Mouse (Mus musculus): ENCODE measurements around the gene Tgtp2. TPM values are rescaled to one million over a fixed set of nuclear protein-coding genes. Genes with fewer than 3 reads are reported as not detected.

The Tgtp2 gene
- polyA plus RNA-seq, 1 experiment from 2014 or later = 0.09 TPM

- H3K27me3 ChIP-seq (replicated peaks; ENCODE audit: control insufficient read depth, insufficient read depth, low read length) = no peaks in the 10 kb centered on the region
- ATAC-seq = no peak
- peak overlapping the region; percentile 40 for H3K4me2 ChIP-seq (ENCODE audit: low read length)
- no peaks in the 10 kb centered on the region for H3K4me1 ChIP-seq (ENCODE audit: control insufficient read depth, insufficient read depth, low read depth, low read length)
- no peak overlapping the region for H3K27ac ChIP-seq (ENCODE audit: low read depth, low read length)
- H3K4me3 ChIP-seq (ENCODE audit: low read length) = no peak overlapping the region
- H3K9ac ChIP-seq (ENCODE audit: low read depth, low read length) = no peak overlapping the region
- WGBS = 41% methylated on average over 22 of the region's 22 CpGs
- no peaks in the 10 kb centered on the region for H3K9me3 ChIP-seq (ENCODE audit: control insufficient read depth, low read length)
- no peaks in the 10 kb centered on the region for H3K36me3 ChIP-seq (ENCODE audit: control insufficient read depth, insufficient read depth, low read length)
Measured at GRCm38 (mm10) chr11:49087830-49088616, 24.0 kb upstream of the Tgtp2 start.

- Histone ChIP-seq H3K4me1 (ENCODE audit: control insufficient read depth, insufficient read depth, low read depth, low read length) (no peaks in the 10 kb centered on the region), H3K9ac (ENCODE audit: low read depth, low read length) (no peak overlapping the region), H3K27me3 (replicated peaks; ENCODE audit: control insufficient read depth, insufficient read depth, low read length) (no peaks in the 10 kb centered on the region), H3K4me3 (ENCODE audit: low read length) (no peak overlapping the region), H3K9me3 (ENCODE audit: control insufficient read depth, low read length) (no peaks in the 10 kb centered on the region), H3K27ac (ENCODE audit: low read depth, low read length) (no peak overlapping the region), H3K4me2 (ENCODE audit: low read length) (no peak overlapping the region), H3K36me3 (ENCODE audit: control insufficient read depth, insufficient read depth, low read length) (no peaks in the 10 kb centered on the region)
- no peak for ATAC-seq
- 74% methylated on average over 6 of the region's 6 CpGs for WGBS
Measured at GRCm38 (mm10) chr11:49086858-49087361, 22.9 kb upstream of the Tgtp2 start.

GRCm38 (mm10) chr11:49084875-49085274, 20.9 kb upstream of the Tgtp2 start:
- H3K36me3 ChIP-seq (ENCODE audit: control insufficient read depth, insufficient read depth, low read length) = no peaks in the 10 kb centered on the region
- H3K27me3 ChIP-seq (replicated peaks; ENCODE audit: control insufficient read depth, insufficient read depth, low read length) = no peaks in the 10 kb centered on the region
- H3K4me2 ChIP-seq (ENCODE audit: low read length) = no peak overlapping the region
- H3K9ac ChIP-seq (ENCODE audit: low read depth, low read length) = no peak overlapping the region
- no peaks in the 10 kb centered on the region for H3K4me1 ChIP-seq (ENCODE audit: control insufficient read depth, insufficient read depth, low read depth, low read length)
- H3K4me3 ChIP-seq (ENCODE audit: low read length) = no peak overlapping the region
- 36% methylated on average over 3 of the region's 3 CpGs for WGBS
- no peaks in the 10 kb centered on the region for H3K9me3 ChIP-seq (ENCODE audit: control insufficient read depth, low read length)
- no peak for ATAC-seq
- H3K27ac ChIP-seq (ENCODE audit: low read depth, low read length) = no peak overlapping the region

GRCm38 (mm10) chr11:49084385-49084784, 20.4 kb upstream of the Tgtp2 start:
- no peak overlapping the region for H3K4me3 ChIP-seq (ENCODE audit: low read length)
- no peak overlapping the region for H3K9ac ChIP-seq (ENCODE audit: low read depth, low read length)
- H3K27me3 ChIP-seq (replicated peaks; ENCODE audit: control insufficient read depth, insufficient read depth, low read length) = no peaks in the 10 kb centered on the region
- no peak overlapping the region for H3K27ac ChIP-seq (ENCODE audit: low read depth, low read length)
- no peaks in the 10 kb centered on the region for H3K4me1 ChIP-seq (ENCODE audit: control insufficient read depth, insufficient read depth, low read depth, low read length)
- no peaks in the 10 kb centered on the region for H3K36me3 ChIP-seq (ENCODE audit: control insufficient read depth, insufficient read depth, low read length)
- H3K4me2 ChIP-seq (ENCODE audit: low read length) = no peak overlapping the region
- no peaks in the 10 kb centered on the region for H3K9me3 ChIP-seq (ENCODE audit: control insufficient read depth, low read length)
- ATAC-seq = no peak
- 82% methylated on average over 1 of the region's 1 CpGs for WGBS

- no peak overlapping the region for H3K9ac ChIP-seq (ENCODE audit: low read depth, low read length)
- no peaks in the 10 kb centered on the region for H3K27me3 ChIP-seq (replicated peaks; ENCODE audit: control insufficient read depth, insufficient read depth, low read length)
- no peaks in the 10 kb centered on the region for H3K36me3 ChIP-seq (ENCODE audit: control insufficient read depth, insufficient read depth, low read length)
- H3K4me3 ChIP-seq (ENCODE audit: low read length) = no peak overlapping the region
- H3K9me3 ChIP-seq (ENCODE audit: control insufficient read depth, low read length) = no peaks in the 10 kb centered on the region
- WGBS = 87% methylated on average over 3 of the region's 3 CpGs
- H3K4me2 ChIP-seq (ENCODE audit: low read length) = no peak overlapping the region
- no peak overlapping the region for H3K27ac ChIP-seq (ENCODE audit: low read depth, low read length)
- no peaks in the 10 kb centered on the region for H3K4me1 ChIP-seq (ENCODE audit: control insufficient read depth, insufficient read depth, low read depth, low read length)
- ATAC-seq = no peak
Measured at GRCm38 (mm10) chr11:49083808-49084207, 19.8 kb upstream of the Tgtp2 start.

GRCm38 (mm10) chr11:49083146-49083545, 19.1 kb upstream of the Tgtp2 start:
- H3K4me3 ChIP-seq (ENCODE audit: low read length) = no peak overlapping the region
- H3K4me2 ChIP-seq (ENCODE audit: low read length) = no peak overlapping the region
- no peaks in the 10 kb centered on the region for H3K4me1 ChIP-seq (ENCODE audit: control insufficient read depth, insufficient read depth, low read depth, low read length)
- H3K9me3 ChIP-seq (ENCODE audit: control insufficient read depth, low read length) = no peaks in the 10 kb centered on the region
- H3K27ac ChIP-seq (ENCODE audit: low read depth, low read length) = no peak overlapping the region
- WGBS = 94% methylated on average over 1 of the region's 1 CpGs
- H3K27me3 ChIP-seq (replicated peaks; ENCODE audit: control insufficient read depth, insufficient read depth, low read length) = no peaks in the 10 kb centered on the region
- H3K9ac ChIP-seq (ENCODE audit: low read depth, low read length) = no peak overlapping the region
- no peaks in the 10 kb centered on the region for H3K36me3 ChIP-seq (ENCODE audit: control insufficient read depth, insufficient read depth, low read length)
- ATAC-seq = no peak

GRCm38 (mm10) chr11:49081886-49082285, 17.9 kb upstream of the Tgtp2 start:
- no peak for ATAC-seq

GRCm38 (mm10) chr11:49081356-49081755, 17.4 kb upstream of the Tgtp2 start:
- Histone ChIP-seq H3K27me3 (replicated peaks; ENCODE audit: control insufficient read depth, insufficient read depth, low read length) (no peaks in the 10 kb centered on the region), H3K9ac (ENCODE audit: low read depth, low read length) (no peak overlapping the region), H3K9me3 (ENCODE audit: control insufficient read depth, low read length) (no peaks in the 10 kb centered on the region), H3K27ac (ENCODE audit: low read depth, low read length) (no peak overlapping the region), H3K36me3 (ENCODE audit: control insufficient read depth, insufficient read depth, low read length) (no peaks in the 10 kb centered on the region), H3K4me3 (ENCODE audit: low read length) (no peak overlapping the region), H3K4me2 (ENCODE audit: low read length) (no peak overlapping the region), H3K4me1 (ENCODE audit: control insufficient read depth, insufficient read depth, low read depth, low read length) (no peaks in the 10 kb centered on the region)
- WGBS = 85% methylated on average over 4 of the region's 4 CpGs
- ATAC-seq = no peak

More at GRCm38 (mm10) chr11:49081886-49082285, 17.9 kb upstream of the Tgtp2 start:
- 69% methylated on average over 3 of the region's 3 CpGs for WGBS
- Histone ChIP-seq H3K4me1 (ENCODE audit: control insufficient read depth, insufficient read depth, low read depth, low read length) (no peaks in the 10 kb centered on the region), H3K27ac (ENCODE audit: low read depth, low read length) (no peak overlapping the region), H3K4me2 (ENCODE audit: low read length) (no peak overlapping the region), H3K9ac (ENCODE audit: low read depth, low read length) (no peak overlapping the region), H3K36me3 (ENCODE audit: control insufficient read depth, insufficient read depth, low read length) (no peaks in the 10 kb centered on the region), H3K27me3 (replicated peaks; ENCODE audit: control insufficient read depth, insufficient read depth, low read length) (no peaks in the 10 kb centered on the region), H3K9me3 (ENCODE audit: control insufficient read depth, low read length) (no peaks in the 10 kb centered on the region), H3K4me3 (ENCODE audit: low read length) (no peak overlapping the region)

GRCm38 (mm10) chr11:49080636-49081035, 16.6 kb upstream of the Tgtp2 start:
- 73% methylated on average over 1 of the region's 1 CpGs for WGBS
- H3K27me3 ChIP-seq (replicated peaks; ENCODE audit: control insufficient read depth, insufficient read depth, low read length) = no peaks in the 10 kb centered on the region

More at GRCm38 (mm10) chr11:49080636-49081035, 16.6 kb upstream of the Tgtp2 start:
- no peaks in the 10 kb centered on the region for H3K9me3 ChIP-seq (ENCODE audit: control insufficient read depth, low read length)
- H3K27ac ChIP-seq (ENCODE audit: low read depth, low read length) = no peak overlapping the region
- H3K36me3 ChIP-seq (ENCODE audit: control insufficient read depth, insufficient read depth, low read length) = no peaks in the 10 kb centered on the region
- no peak overlapping the region for H3K4me3 ChIP-seq (ENCODE audit: low read length)
- no peak overlapping the region for H3K9ac ChIP-seq (ENCODE audit: low read depth, low read length)
- ATAC-seq = no peak
- no peaks in the 10 kb centered on the region for H3K4me1 ChIP-seq (ENCODE audit: control insufficient read depth, insufficient read depth, low read depth, low read length)
- H3K4me2 ChIP-seq (ENCODE audit: low read length) = no peak overlapping the region

Data from hindbrain, embryonic 16.5 days (tissue).